Mouse (Mus musculus): Measurements from ENCODE around the gene Eml4. TPM values are rescaled to one million over a fixed set of nuclear protein-coding genes. Genes with fewer than 3 reads are reported as not detected.

Eml4 gene
- total RNA-seq, 1 experiment from 2014 or later: 156 TPM

DNA sequence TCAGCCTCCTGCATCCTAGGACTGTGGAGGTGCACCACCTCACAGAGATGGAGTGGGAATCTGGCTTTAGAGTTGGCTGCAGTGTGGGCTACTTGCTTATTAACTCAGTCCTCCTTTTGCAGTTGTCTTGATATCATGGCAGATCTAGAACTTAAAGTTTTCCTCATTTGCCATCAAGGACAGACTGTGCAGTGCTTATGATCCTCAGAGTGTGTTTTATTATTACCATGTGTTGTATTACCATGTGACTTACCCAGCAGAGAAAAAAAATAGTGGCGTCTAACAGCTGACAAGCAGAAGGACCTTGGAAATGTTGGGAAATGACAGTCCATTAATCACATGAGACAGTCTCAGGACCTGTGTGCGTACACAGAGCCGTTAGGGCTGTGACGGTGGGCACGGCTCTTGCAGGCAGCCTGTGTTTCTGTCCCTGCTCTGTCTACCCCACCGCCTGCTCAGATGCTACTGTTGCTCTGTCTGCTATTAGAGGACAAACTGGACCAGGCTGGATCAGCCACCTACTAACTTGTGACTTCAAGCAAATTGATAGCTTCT, 116.0 kb downstream of the Eml4 start:
- ATAC-seq (ENCODE audit: extremely low read depth, insufficient number of reproducible peaks, low FRiP score, poor library complexity, severe bottlenecking): no peak

- ATAC-seq (ENCODE audit: extremely low read depth, insufficient number of reproducible peaks, low FRiP score, poor library complexity, severe bottlenecking): no peak
Observed at GRCm38 (mm10) chr17:83469586-83469985, 118.9 kb downstream of the Eml4 start.

DNA sequence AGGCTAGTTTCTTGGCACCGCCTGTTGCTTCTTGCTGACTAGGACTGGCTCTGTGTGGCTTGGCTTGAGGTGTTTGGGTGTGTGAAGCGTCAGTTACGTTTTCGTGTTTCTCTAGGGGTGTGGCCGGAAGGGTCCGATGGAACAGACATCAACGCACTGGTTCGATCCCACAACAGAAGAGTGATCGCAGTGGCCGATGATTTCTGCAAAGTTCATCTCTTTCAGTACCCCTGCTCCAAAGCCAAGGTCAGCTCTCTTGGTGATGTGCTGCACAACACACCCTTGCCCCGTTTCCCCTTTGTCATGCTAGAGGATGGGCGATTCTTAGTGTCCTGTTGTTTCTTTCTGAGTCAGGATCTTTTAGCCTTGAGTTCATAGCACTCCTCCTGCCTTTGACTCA, 126.4 kb downstream of the Eml4 start:
- no peak for ATAC-seq (ENCODE audit: extremely low read depth, insufficient number of reproducible peaks, low FRiP score, poor library complexity, severe bottlenecking)

- no peak for ATAC-seq (ENCODE audit: extremely low read depth, insufficient number of reproducible peaks, low FRiP score, poor library complexity, severe bottlenecking)
Observed at GRCm38 (mm10) chr17:83481551-83481950, 130.8 kb downstream of the Eml4 start.

GRCm38 (mm10) chr17:83482817-83483536, 132.2 kb downstream of the Eml4 start:
- ATAC-seq (ENCODE audit: extremely low read depth, insufficient number of reproducible peaks, low FRiP score, poor library complexity, severe bottlenecking): no peak

DNA sequence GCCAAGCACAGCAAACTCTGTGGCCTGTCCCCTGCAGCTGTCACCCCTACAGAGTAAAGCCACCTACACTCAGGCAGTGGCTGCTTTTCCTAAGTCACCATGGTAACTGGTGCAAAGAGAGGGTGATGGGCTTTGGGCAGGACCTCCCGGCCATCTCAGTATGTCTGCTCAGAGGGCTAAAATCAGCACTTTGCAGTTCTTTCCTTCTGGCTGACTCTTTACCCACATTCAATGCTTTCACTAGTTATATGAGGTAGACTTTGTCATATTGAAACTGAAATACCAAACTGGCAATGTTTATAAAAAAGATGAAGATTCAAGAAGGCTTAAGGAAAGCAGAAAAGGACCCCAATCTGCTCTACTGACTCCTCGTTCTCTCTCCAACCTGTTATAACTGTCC, 133.1 kb downstream of the Eml4 start:
- ATAC-seq (ENCODE audit: extremely low read depth, insufficient number of reproducible peaks, low FRiP score, poor library complexity, severe bottlenecking): no peak

GRCm38 (mm10) chr17:83487762-83488161, 137.0 kb downstream of the Eml4 start:
- ATAC-seq (ENCODE audit: extremely low read depth, insufficient number of reproducible peaks, low FRiP score, poor library complexity, severe bottlenecking): no peak

GRCm38 (mm10) chr17:83498889-83499288, 148.2 kb downstream of the Eml4 start:
- ATAC-seq (ENCODE audit: extremely low read depth, insufficient number of reproducible peaks, low FRiP score, poor library complexity, severe bottlenecking): no peak

DNA sequence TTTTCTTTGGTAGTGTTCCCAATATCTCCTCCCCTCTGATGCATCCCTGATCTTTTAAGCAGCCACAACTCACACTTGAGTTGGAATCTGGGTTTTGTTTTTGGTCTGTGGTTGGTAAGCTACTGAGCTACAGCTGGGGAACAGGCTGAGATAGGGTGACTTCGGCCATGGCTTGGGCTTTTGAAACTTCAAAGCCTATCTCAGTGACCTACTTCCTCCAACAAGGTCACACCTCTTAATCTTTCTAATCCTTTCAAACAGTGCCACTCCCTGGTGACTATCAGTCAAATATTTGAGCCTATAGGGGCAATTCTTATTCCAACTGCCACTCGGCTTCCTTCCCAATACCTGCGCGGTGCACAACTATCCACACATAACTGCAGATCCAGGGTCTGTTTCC, 149.0 kb downstream of the Eml4 start:
- no peak for ATAC-seq (ENCODE audit: extremely low read depth, insufficient number of reproducible peaks, low FRiP score, poor library complexity, severe bottlenecking)

- ATAC-seq (ENCODE audit: extremely low read depth, insufficient number of reproducible peaks, low FRiP score, poor library complexity, severe bottlenecking): no peak
Observed at GRCm38 (mm10) chr17:83503693-83504092, 153.0 kb downstream of the Eml4 start.

GRCm38 (mm10) chr17:83512130-83512529, 161.4 kb downstream of the Eml4 start:
- no peak for ATAC-seq (ENCODE audit: extremely low read depth, insufficient number of reproducible peaks, low FRiP score, poor library complexity, severe bottlenecking)

DNA sequence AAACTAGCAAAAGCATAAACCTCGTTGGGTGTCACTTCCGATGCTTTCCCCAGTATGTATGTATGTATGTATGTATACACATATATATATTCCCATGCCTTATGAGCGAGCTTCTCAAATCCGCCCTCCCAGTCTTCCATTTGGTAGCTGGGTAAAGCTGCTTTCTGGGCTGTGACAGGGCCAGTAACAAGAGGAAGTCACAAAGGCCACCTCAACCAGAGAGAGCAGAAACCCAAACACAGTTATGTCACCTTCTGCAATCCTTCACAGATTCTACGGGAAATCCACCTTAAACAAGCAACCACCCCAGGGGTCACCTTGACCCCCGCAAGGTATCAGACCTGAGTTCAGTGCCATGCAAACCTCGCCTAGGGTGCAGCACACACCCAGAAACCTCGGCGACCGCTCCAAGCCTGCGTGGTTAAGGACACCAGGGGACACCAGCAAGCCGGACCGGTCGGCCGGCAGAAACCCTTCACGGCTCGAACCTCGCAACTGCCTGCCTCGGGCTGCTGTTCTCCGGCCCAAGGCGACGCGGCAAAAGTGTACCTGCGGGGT, 163.0 kb downstream of the Eml4 start:
- ATAC-seq (ENCODE audit: extremely low read depth, insufficient number of reproducible peaks, low FRiP score, poor library complexity, severe bottlenecking): peak; percentile 17; the same call in 1 of the 2 replicates

DNA sequence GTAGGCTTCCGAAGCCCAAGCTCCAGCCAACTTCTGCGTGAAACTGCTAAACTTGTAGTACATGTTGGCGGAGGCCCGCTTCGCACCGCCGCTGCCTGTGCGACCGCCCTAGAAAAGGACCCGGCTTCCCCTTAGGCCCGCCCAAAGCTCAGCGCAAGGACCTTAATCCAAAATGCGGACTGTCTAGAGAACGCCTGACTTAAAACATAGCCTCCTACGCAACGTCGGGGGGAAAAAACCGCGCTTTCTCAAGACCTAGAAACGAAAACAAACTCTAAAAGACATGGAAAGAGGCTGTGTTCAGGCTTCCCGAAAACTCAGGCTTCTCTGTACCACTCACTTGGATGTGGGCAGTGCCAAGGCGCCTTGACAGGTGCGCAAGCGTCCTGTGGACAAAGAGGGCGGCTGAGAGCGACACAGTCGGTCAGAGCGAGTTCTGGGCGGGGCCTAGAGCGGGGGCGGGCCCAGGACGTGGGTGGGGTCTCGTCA, 163.5 kb downstream of the Eml4 start:
- peak; percentile 91 for ATAC-seq (ENCODE audit: extremely low read depth, insufficient number of reproducible peaks, low FRiP score, poor library complexity, severe bottlenecking)

DNA sequence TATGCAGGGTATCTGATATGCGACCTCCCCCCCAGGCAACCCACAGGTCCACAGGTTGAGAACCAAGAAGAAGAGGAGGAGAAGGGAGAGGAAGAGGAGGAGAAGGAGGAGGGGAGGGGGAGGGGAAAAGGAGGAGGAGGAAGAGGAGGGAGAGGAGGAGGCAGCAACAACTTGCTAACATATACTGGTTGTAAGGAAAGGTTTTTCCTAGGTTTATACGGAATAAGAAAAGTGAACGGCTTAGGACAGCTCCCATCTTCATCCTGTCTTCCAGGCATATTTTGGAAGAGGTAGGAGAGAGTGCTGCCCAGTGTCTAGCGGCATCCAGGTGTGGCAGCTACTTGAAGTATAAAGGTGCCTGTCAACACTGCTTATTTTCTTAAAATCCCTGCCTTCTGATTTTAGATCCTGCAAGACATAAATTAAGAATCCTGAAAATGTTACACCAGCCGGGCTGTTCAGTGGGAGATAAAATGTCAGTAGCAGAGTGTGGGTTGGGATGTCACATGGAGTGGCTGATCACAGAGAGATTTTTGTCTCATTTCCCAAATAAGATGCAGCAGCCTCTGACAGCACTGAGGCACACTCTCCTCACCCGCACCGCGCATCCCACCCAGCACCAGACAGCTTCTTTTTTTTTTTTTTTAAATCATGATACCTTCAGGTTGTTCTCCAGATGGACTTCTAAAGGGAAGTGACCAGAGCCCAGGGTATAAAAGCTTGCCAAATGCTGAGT, 166.7 kb downstream of the Eml4 start, which contains the start of gene Cox7a2l:
Gene Cox7a2l (minus strand): TSS at position 51 of the 736 bp plus-strand sequence.
- ATAC-seq (ENCODE audit: extremely low read depth, insufficient number of reproducible peaks, low FRiP score, poor library complexity, severe bottlenecking): no peak

DNA sequence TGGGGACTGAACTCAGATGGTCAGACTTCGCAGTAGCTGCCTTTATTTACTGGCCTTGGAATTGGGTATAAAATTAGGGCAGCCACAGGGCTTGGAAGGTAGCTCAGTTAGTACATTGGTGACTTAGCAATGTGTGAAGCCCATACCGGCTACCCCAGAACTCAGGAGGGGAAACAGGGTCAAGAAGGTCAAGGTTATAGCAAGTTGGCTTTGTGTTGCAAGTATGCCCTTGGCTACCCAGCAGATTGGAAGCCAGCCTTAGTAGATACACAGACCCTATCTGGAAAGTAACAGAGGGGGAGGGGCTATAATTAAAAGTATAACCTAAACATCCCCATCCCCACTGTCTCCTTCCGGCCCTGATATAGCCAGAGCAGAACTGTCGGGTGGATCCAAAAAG, 171.2 kb downstream of the Eml4 start:
- ATAC-seq (ENCODE audit: extremely low read depth, insufficient number of reproducible peaks, low FRiP score, poor library complexity, severe bottlenecking): no peak

GRCm38 (mm10) chr17:83522590-83523379, 172.1 kb downstream of the Eml4 start:
- ATAC-seq (ENCODE audit: extremely low read depth, insufficient number of reproducible peaks, low FRiP score, poor library complexity, severe bottlenecking): no peak

- no peak for ATAC-seq (ENCODE audit: extremely low read depth, insufficient number of reproducible peaks, low FRiP score, poor library complexity, severe bottlenecking)
Observed at GRCm38 (mm10) chr17:83524753-83525152, 174.0 kb downstream of the Eml4 start.

DNA sequence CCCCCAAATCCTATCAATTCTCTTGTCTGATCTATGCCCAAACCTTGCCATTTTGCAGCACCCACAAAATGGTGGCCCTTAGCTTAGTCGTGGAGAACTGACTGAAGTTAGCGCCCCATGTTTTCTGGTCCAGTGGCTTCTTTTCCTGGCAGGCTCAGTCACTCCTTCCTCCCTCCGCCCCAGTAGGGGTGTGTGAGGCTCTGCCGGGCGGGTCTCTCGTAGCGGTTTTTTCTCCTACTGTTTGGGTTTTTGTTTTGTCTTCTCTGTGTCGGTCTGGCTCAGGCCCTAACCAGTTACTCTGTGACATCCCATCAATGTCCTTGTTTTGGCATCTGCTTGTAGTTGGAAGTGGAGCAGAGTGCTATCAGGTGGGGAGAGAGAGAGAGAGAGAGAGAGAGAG, 174.9 kb downstream of the Eml4 start:
- no peak for ATAC-seq (ENCODE audit: extremely low read depth, insufficient number of reproducible peaks, low FRiP score, poor library complexity, severe bottlenecking)

- ATAC-seq (ENCODE audit: extremely low read depth, insufficient number of reproducible peaks, low FRiP score, poor library complexity, severe bottlenecking): no peak
Observed at GRCm38 (mm10) chr17:83526091-83526561, 175.4 kb downstream of the Eml4 start.

All from neutrophil, adult 5-6 weeks (primary cell).